Mouse (Mus musculus) B cell, adult 2 months (primary cell): ENCODE measurements around the gene Usp38.
A peak's percentile ranks its signal among the peaks of the same experiment; 100 is the strongest.
"Not testable (repeated sequence)": the region's sequence is repeated elsewhere in the genome, so short reads cannot be mapped to it uniquely, and the experiment has no call there.

Experiments used
- DNase-seq, 2 experiments: peaks; one replicate each; pipeline ENCODE4 v3.0.0; 2022

The Usp38 gene

GRCm38 (mm10) chr8:81014789-81015699 lies at the start of gene Usp38:
Gene Usp38 (minus strand): TSS chr8:81014928.
- DNase-seq: peak; percentile 99 to 100

- DNase-seq: no peak
Measured at GRCm38 (mm10) chr8:81062566-81062965, 47.8 kb upstream of the Usp38 start.

DNA sequence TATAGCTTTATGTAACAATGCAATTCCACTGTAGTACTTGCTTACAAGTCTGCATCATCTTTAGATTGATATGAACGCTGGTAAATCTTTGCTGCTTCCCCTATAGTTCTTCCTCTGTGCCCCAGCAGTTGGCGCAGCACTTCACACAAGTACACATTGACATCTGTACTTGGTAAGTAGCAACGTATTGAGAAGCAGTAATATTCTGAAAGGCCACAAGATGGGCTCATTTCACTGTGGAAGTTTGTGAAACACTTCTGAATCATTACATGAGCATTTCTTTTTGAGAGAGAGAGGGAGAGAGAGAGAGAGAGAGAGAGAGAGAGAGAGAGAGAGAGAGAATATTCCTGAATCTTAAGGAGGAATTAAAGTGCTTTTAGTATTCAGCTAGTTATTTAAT lies 47.2 kb upstream of the Usp38 start:
- DNase-seq: peak; percentile 28 to 30

DNA sequence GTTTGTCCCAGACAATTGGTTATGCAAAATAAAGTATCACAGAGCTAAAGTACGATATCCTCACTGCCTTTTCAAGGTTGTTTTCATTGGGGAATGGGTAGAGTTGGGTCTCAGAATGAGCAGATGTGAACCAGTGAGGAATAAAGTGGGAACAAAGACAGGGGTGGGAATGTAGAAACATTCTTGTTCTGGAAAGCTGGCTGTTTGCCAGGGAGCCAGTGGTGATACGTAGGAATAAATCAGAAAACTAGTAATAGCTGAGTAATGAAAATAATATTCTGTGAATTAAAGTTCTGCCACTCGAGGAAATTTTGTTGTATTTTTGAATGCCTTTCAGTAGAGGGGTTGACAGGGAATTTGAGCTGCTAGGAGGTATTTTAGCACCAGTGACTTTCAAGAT lies 29.5 kb upstream of the Usp38 start:
- DNase-seq: no peak

DNA sequence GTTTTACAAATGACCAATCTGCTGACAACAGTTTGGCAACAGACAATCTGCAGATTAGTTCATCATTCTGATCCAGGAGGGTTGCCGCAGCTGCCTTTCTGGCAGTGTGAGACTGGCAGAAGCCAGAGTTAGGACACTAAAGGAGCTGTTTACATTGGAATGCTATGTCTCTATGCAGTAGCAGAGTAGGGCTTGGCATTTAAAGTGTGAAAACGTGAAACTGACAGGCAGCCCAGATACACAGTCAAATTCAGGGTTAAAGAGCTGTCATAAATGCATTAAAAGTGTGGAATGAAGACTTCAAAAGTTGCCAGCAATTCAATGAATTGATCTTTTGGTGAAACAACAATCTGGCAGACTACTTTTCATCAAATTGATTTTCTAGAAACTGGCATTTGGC lies 13.3 kb upstream of the Usp38 start:
- no peak for DNase-seq

- not testable (repeated sequence) for DNase-seq
Measured at GRCm38 (mm10) chr8:81017548-81017947, 2.8 kb upstream of the Usp38 start.

GRCm38 (mm10) chr8:81013811-81014530 lies 757 bp downstream of the Usp38 start:
- DNase-seq: no peak

- no peak for DNase-seq
Measured at GRCm38 (mm10) chr8:81012699-81013098, 2.0 kb downstream of the Usp38 start.

DNA sequence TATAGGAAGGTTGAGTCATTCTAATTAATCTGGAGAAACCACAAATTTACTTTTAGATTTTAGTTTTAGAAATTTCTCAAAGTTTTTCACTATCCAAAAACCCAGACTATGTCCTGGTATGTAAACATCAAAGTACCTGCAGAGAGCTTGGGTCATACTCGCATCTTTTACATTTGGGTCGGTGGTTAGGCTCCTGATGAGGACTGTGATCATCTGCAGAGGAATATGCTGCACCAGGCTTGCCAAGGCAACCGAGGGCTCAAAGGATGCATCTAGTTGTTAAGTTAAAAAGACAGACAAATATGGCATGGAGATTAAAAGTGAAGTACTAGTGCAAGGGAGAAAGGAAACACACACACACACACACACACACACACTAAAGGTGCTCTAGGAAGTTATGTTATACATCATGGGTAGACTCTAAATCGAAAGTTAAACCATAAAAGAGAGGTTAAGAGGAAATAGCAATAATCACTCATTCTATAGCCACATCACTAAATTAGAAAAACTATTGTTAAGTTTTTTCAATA lies 2.6 kb downstream of the Usp38 start:
- DNase-seq: no peak

- peak; percentile 31 to 38 for DNase-seq
Measured at GRCm38 (mm10) chr8:81010386-81010785, 4.3 kb downstream of the Usp38 start.

DNA sequence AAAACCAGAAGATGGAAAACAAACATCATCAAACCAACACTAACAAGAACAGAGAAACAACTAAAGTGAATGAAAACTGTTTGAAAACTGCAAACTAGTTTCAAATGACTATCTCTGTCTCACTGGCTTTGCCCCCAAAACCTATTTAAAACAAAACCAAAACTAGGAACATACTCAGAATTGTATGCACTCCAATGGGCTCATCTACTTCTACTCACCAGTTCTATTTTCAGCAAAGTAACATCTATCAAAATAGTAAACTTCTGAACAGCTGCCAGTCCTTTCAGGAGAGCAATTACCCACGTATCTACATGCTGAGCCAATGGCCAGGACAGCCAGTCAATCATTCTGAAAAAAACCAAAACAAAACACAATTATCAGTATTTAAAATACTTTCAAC lies 9.6 kb downstream of the Usp38 start:
- no peak for DNase-seq

DNA sequence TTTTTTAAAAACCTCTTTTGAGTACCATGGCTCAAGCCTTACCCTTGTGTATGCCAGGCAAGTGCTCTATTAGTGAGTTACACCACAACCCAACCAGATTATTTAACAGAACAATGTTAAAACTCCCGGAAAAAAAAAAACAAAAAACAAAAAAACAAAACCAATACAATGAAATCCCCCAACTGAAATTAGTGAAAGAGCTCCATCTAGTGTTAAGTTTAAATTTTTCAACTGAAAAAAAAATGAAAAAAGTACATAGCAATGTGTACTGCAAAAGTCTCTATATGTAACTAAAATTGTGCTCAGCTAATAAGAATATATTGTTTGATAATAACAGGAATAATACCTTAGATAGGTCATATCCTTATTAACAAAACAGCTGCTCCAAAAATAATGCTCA lies 18.1 kb downstream of the Usp38 start:
- DNase-seq: no peak

- DNase-seq: peak; percentile 34 to 45
Measured at GRCm38 (mm10) chr8:80991937-80992336, 22.8 kb downstream of the Usp38 start.

- DNase-seq: no peak
Measured at GRCm38 (mm10) chr8:80982829-80983228, 31.9 kb downstream of the Usp38 start.

DNA sequence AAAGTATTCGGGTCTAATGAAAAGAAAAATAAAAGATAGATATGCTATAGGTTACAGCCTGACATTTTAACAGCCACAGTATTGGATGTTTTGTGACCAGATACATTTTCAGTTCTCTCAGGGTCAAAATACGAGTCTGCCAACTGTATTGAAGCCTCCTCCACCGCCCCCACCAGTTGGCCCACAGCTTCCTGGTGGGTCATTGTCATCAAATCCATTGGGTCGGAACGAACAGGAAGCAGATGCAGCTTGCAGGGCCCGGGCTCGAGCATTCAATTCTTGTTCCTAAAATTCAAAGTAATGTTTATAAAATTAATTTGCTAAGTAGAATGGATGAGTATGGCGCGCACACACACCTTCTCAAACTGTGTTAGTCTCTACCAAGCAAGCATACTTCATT lies 33.0 kb downstream of the Usp38 start:
- DNase-seq: peak; percentile 80 to 86

DNA sequence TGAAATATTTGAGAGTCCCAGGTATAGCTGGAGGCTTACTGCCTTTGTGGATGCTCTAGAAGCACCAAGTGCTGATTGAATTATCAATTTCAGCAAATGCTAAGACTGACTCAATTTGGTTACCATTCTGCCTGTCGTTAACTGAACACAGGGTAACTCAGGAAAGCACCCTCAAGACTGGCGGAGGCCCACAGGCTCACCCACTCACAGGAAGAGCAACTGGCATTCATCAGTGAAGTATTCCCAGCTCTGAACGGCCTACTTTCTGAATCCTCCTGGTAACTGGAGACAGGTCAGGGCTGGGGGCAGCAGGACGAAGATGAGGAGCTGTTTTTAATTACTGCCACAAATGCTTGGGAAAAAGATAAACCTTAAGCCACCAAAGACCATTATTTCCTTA lies 34.7 kb downstream of the Usp38 start:
- DNase-seq: no peak

DNA sequence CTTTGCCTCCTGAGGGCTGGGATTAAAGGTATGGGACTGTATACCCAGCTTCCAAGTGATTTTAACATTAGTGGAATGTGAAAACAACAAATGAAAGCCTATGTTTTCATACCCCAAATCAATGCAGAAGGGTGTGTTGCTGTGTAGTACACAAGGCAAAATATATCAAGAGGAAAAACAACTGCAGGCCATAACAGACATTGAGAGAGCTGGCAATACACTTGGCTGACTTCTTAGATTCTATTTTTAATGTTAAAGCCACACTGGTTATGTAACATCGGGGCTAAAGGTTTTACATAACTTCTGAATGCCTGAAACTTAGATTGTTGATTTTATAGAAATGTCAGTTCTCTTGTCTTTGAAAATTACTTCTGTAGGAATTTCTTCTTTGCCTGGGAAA lies 37.5 kb downstream of the Usp38 start:
- no peak for DNase-seq

- no peak for DNase-seq
Measured at GRCm38 (mm10) chr8:80971150-80971549, 43.6 kb downstream of the Usp38 start.

DNA sequence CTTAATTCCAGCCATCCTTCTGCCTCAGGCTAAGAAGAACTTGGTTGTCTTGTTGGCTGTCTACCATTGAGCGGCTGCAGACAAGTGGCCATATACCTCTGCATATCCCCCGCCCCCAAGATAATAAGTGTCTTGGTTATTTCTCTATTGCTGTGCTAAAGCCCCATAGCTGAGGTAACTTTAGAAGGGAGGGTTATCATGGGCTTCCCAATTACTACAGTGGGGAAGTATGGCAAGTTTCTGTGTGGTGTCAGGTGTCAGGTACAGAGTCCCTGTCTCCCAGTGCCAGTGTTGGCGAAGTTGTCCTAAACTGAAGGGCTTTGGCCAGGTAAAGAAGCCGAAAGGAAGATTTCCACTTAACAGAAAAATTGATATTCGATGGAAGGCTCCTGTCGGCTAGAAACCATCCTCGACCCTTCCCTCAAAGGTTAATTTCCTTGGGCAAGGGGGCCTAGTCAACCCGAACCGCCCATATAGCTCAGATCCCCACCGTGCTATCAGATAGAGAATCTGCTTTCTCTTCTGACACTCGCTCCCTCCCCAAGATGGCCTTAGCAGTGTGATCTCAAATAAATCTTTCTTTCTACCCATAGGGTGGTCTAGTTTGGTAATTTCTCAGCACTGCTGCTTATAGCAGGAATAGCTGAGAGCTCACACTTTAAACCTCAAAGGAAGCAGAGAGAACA lies 44.6 kb downstream of the Usp38 start:
- no peak for DNase-seq

GRCm38 (mm10) chr8:80969423-80969822 lies 45.3 kb downstream of the Usp38 start:
- no peak for DNase-seq

DNA sequence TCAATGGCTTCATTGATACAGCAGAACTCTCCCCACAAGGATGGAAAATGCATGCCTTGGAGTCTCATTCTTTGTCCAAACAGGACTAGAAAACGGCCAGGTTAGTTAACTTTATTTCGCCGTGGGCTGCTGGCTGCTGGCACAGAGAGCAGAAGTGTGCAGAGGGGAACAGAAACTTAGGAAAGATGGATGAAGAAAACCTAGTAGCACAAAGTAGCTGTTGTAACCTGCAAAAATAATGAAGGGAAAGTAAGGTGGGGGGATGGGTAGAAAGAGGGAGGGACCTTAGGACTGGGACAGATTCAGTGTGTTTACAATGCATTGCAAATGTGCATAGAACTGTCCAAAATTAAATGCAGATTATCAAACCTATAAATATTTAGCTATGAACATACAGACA lies 51.6 kb downstream of the Usp38 start:
- DNase-seq: no peak

DNA sequence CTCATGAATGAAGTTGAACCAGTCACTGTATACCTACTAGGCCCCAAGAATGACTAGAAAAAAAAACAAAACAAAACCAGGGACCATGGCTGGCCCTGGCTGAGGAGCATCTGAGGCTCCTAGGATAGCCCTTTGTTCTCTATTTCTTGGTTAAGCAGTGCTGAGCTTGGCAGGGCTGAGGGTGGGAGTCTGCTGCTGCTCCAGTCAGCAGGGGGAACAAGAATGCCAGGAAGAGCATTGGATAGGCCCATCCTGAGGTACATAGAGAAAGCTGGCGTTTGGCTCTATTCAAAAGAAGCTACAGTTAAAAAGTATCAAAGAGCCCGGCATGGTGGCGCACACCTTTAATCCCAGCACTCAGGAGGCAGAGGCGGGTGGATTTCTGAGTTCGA lies 52.1 kb downstream of the Usp38 start:
- no peak for DNase-seq

DNA sequence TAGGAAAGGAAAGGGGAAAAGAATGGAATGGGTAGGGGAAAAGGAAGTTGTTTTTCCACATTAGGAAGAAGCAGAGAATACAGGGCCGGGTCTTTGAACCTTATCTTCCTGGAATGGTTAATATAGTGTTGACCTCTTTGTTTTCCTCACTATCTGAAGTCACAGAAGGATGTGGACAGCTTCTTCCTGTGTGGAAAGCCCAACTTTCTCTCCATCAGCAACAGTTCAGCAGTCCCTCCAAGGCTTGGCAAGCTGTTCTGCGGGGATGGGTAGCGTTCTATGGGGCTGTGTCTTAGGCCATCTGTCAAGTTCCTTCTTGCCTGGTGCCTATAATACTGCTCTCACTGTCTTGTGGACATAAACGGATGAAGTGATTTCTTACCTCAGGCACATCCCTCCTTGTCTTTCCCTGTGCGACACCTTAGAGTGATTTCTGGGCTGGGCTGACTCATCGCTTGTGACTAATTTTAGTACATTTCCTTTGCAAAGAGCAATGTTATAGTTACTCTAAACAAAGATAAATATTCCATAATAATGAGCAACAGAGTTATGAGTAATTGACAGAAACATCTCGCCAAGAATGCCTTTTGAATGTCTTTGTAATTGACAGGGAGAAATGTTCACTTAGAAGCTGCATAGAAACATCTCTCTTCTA lies 52.7 kb downstream of the Usp38 start:
- no peak for DNase-seq
